Mouse (Mus musculus) heart, postnatal 4 days (tissue): Measurements from ENCODE around the gene Cd86. TPM values are rescaled to one million over a fixed set of nuclear protein-coding genes. Genes with fewer than 3 reads are reported as not detected.

ENCODE experiments used
- DNase-seq: peaks from one replicate; pipeline ENCODE4 v3.0.0; 2021
- total RNA-seq, 2 experiments: library from RNA; stranded (reverse); gene quantifications; 2 replicates each; pipeline ENCODE4 v1.2.3; 2021

Gene Cd86
- under 1 TPM; 0.62 to 0.65 TPM for total RNA-seq

DNA sequence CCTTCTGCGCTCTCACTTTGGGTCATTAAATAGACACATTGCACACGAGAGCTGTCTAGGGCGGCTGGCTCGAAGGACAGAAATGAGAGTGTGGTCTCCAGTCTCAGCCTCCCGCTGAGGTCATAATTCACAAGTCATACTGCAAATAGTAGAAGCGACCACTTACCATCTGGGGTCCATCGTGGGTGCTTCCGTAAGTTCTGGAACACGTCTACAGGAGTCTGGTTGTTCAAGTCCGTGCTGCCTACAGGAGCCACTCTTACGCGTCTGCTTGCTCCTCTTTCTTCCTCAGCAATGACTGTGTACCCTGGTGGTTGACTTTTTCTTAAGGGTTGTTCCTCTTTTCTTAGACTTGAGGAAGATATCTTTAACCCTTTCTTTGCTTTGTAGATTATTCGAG is at the start of gene Cd86:
TSS of gene Cd86 (minus strand) at position 300 of the 400 bp plus-strand sequence.
- no peak for DNase-seq

DNA sequence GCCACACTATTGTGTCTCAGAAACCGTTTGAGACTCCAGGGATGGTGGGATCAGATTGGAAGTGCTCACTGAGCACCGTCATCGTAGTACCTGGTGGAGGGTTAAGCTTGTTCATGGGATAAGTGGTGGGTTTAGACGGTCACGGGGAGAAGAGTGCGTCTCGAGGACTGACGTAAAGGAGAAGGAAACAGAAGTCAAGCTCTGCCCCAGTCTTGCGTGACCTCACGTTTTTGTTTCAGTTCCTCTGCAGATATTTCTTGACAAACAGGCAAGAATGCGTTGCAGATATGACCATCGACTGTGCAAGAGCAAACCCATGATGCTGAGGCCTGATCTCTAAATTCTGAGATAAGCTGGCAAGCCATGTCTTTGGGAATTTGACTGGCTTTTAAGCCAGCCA is 45.9 kb upstream of the Cd86 start:
- DNase-seq = no peak

DNA sequence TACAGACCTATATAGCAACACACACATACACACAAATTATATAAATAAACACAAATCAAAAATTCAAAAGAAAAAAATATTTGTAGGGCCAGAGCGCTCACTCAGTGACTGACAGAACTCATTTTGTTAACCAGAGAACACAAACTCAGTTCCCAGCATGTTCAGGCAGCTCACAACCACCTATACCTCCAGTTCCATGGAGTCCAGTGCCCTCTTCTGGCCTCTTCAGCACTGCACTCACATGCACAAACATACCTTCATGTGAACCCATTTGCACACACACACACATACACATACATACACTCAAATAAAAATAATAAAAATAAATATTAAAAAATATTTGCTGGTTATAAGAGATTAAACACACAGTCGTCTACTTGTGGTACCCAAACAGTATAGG is 44.9 kb upstream of the Cd86 start:
- DNase-seq = no peak

DNA sequence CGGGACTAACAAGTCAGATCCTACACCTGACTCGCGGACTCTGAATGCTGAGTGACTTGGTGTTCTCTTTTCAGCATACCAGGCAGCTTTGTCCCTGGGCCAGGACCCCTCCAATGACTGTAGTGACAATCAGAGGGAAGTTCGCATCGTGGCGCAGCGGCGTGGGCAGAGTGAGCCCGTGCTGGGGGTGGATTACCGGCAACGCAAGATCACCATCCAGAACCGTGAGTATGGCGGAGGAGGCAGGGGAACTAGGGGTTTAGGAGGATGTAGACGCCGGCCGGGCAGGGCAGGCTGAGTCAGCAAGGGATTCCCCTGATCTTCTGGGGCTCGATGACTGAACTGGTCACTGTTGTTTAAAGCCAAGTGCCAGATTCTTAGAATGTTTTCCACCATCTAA is 43.5 kb upstream of the Cd86 start:
- DNase-seq = no peak

DNA sequence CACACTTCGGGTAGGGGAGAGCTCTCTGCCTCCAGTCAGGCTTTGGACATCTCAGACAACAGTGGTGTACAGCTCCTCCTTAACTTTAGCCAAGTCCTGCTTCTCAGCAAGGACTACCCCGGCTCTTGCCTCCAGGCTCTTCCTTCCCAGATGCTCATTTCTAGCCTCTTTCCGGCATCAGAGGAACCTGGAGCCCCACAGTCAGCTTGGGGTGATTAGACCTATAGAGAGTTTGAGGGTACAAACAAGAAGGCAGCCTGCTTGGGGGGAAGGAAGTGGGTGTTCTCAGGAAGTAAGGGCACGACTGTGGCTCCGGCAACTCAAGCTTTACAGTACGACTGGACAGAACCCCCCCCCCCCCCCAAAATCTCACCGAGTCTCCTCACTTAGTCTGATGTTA is 42.9 kb upstream of the Cd86 start:
- no peak for DNase-seq

- no peak for DNase-seq
Observed at GRCm38 (mm10) chr16:36707702-36708423, 42.0 kb upstream of the Cd86 start.

DNA sequence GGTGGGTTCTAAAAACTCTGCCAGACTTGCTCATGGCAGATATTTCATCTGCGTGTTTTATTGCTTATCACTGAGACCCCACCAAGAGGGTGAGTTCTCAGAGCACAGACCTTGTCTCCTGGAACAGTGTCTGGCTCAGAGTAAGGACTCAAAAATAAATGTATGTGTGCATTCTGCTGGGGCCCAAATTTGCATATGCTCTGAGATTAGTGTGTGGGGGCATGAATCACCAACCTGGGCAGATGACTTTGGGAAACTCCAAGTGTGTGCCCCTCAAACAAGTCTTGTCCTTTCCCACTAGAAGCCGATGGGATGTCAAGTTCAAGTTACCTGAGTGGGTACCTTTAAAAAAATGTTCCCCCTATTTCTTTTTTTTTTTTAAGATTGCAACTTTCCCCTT is 34.6 kb upstream of the Cd86 start:
- no peak for DNase-seq

- no peak for DNase-seq
Observed at GRCm38 (mm10) chr16:36697331-36697730, 31.4 kb upstream of the Cd86 start.

GRCm38 (mm10) chr16:36694798-36695290 is 29.0 kb upstream of the Cd86 start:
- no peak for DNase-seq

GRCm38 (mm10) chr16:36693818-36694413 is 28.0 kb upstream of the Cd86 start, which contains the start of gene Ildr1:
TSS of gene Ildr1 (plus strand) at chr16:36693978.
- no peak for DNase-seq

GRCm38 (mm10) chr16:36691484-36691883 is 25.6 kb upstream of the Cd86 start:
- no peak for DNase-seq

DNA sequence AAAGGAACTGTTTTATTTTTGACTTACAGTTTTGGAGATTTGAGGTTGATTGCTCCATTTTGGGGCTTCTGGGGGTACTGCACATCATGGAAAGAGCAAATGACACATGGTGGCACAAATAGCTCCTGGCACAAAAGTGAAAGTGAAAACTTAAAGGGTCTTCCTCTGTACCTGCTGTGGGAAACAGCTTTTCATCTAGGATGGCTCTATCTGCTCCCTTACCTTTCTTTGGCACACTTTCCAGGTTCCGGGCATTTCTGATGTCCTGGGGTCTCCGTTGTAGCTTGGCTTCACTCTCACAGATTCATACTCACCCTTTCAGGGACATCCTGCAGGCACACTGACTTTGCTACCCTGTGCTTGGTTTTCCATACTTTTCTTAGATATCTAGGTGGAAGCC is 22.2 kb upstream of the Cd86 start:
- DNase-seq = no peak

GRCm38 (mm10) chr16:36684325-36684918 is 18.5 kb upstream of the Cd86 start:
- no peak for DNase-seq

DNA sequence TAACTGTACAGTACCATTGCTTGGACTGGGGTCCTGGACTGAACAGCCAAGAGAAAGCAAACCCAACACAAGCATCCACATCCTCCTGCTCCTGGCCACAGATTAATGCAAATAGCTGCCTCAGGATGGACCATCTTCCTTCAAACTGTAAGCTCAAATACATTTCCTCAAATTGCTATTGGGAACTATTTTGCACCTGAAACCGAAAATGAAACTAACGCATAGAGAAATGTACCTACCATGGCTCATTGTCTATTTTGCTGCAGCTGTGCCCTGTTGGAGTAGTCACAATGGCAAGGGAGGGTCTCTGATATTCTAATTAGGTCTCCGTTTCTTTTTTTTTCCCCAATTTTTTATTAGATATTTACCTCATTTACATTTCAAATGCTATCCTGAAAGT is 15.9 kb upstream of the Cd86 start:
- DNase-seq = no peak

DNA sequence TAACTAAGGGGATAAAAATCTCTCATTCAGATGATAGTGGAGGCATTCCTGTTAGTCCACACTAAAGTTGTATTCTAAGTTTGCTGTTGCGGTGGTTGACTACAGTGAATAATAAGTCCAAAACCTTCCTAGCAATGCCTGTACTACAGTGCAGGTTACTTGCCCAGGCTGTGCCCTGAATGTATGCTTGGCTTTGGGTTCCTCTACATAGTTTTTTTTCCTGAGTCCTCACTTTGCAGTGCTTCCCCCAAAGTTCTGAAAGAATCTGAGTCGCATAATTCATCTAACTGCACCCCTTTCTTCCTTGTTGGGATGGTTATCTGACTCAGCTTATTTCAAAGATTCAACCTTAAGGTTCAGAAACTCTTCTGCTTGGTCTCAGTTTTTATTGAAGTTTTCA is 10.0 kb upstream of the Cd86 start:
- no peak for DNase-seq

GRCm38 (mm10) chr16:36675304-36675703 is 9.4 kb upstream of the Cd86 start:
- no peak for DNase-seq

DNA sequence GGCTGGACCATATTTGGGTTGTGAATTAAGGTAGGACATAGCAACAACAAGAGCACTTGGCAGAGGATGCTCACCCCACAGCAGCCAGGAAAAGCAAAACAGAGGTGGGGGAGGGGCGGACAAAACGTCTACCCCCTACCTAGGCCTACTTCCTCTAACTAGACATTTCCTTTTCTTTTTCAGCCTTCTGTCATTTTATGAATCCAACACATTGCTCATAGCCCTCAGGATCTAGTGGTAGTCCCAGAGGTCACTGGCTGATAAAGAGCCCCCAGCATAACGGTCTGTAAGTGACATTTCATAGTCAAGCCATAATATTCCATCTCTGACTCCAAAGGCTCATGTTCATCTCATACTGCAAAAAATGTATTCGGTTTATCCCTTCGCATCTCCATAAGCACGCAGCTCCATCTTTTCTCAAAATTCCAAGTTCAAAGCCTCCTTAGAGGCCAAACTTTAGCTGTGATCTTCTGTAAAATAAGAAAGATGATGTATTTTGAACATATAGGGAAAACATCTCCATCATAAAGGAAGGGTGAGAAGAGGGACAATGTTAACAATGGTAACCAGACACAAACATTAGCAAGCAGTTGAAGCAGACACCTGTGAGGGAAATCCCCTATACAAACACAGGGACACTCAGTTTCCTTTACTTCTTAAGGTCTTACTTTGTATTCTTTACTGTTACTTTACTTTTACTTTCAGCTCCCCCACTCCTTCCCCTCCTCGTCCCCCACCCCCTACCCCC is 8.8 kb upstream of the Cd86 start:
- no peak for DNase-seq

GRCm38 (mm10) chr16:36673196-36673595 is 7.3 kb upstream of the Cd86 start:
- DNase-seq = no peak

GRCm38 (mm10) chr16:36670590-36670989 is 4.7 kb upstream of the Cd86 start:
- no peak for DNase-seq

- DNase-seq = no peak
Observed at GRCm38 (mm10) chr16:36666448-36667017, 652 bp upstream of the Cd86 start.

DNA sequence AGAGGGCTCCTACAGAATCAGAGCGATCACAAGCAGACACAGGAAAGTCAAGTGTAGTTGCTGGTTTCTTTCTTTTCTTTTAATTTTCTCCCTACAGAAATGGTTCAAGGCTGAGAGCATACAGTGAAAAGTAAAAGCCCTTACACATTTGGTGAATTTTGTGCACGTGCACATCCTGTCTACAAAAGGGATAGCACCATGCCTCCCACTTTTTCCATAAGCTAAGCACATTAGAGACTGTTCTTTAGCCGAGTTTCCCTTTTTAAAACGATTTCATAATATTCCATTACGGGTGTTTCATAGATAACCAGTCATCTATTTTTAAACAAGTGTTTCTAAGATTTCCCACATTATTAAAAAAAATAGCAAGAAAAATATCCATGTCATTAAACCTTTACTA is 2.4 kb downstream of the Cd86 start:
- no peak for DNase-seq

GRCm38 (mm10) chr16:36661330-36661729 is 4.6 kb downstream of the Cd86 start:
- DNase-seq = no peak

- DNase-seq = no peak
Observed at GRCm38 (mm10) chr16:36655910-36656309, 10.0 kb downstream of the Cd86 start.
